Mouse (Mus musculus): ENCODE results near the gene Ap1s3. TPM values are rescaled to one million over a fixed set of nuclear protein-coding genes. Genes with fewer than 3 reads are reported as not detected.

The Ap1s3 gene
- polyA plus RNA-seq, 1 experiment from 2014 or later: 0.51 TPM

DNA sequence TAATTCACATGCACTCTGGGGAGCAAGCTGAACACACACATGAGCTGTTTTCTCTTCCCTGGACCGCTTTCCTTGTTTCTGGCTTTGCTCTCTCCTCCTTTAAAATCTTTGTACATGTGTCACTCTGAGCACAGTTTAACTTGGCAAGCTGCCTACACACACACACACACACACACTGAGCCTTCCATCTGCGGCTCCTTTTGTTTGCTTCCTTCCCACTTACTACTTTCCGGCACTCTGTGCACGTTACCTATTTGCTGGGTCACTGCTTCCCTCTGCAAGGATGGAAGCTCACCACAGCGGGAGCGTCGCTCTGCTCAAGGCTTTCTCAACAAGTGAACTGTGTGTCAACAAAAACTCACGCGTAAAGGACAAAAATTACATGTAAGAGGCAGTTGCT is 25.6 kb upstream of the Ap1s3 start:
- 58% methylated on average over 9 of the region's 9 CpGs for WGBS
- peak overlapping the region; percentile 22; the same call in 1 of the 2 replicates for H3K27ac ChIP-seq
- no peak for ATAC-seq (ENCODE audit: insufficient number of reproducible peaks, insufficient read depth, low FRiP score, low TSS enrichment, low read depth)

DNA sequence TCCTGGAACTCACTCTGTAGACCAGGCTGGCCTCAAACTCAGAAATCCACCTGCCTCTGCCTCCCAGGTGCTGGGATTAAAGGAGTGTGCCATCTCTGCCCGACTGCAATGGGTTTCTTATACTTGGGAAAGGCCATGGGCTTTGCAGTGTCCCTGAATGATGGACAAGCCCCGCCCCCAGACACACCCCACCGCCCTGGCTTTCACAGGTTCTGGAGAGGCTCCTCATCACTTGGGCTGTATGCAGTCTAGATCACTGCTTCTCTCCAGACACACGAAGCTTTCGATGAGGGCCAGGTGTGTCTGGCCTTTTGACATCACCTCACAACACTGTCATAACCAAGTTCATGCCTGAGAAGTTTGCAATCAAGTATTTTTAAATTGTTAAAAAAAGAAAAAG is 25.2 kb upstream of the Ap1s3 start:
- Histone ChIP-seq H3K27me3 (no peaks in the 10 kb centered on the region), H3K9me3 (no peaks in the 10 kb centered on the region), H3K4me2 (no peak overlapping the region), H3K27ac (peak overlapping the region; percentile 22; the same call in 1 of the 2 replicates), H3K4me1 (peaks cover 17% of the 10 kb centered on the region), H3K36me3 (no peaks in the 10 kb centered on the region), H3K4me3 (no peak overlapping the region), H3K9ac (no peak overlapping the region)
- 63% methylated on average over 5 of the region's 5 CpGs for WGBS
- no peak for ATAC-seq (ENCODE audit: insufficient number of reproducible peaks, insufficient read depth, low FRiP score, low TSS enrichment, low read depth)

More for the DNA sequence above, 25.6 kb upstream of the Ap1s3 start:
- Histone ChIP-seq H3K4me3 (no peak overlapping the region), H3K9me3 (no peaks in the 10 kb centered on the region), H3K36me3 (no peaks in the 10 kb centered on the region), H3K4me1 (peaks cover 17% of the 10 kb centered on the region), H3K9ac (no peak overlapping the region), H3K4me2 (no peak overlapping the region), H3K27me3 (no peaks in the 10 kb centered on the region)

DNA sequence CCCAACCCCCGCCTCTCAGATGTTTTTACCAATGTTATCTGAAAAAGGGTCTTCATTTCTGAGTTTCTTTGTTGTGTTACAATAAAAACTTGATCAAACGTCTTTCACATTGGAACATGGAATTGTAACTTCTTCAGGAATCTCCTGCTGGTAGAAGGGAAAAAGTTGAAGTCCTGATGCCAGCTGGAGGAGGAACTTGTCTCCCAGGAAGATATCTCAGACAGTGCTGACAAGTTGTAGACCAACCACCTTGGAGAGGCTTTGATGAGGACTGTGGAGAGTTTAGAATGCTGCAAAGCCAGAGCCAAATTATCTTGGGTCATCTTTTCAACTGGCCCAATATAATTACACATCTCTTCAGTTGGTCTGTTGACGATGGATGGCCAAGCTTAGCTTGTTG is 20.7 kb upstream of the Ap1s3 start:
- peaks cover 7% of the 10 kb centered on the region; the same call in 1 of the 2 replicates for H3K4me1 ChIP-seq
- no peaks in the 10 kb centered on the region for H3K36me3 ChIP-seq
- H3K4me3 ChIP-seq: no peak overlapping the region
- 75% methylated on average over 3 of the region's 3 CpGs for WGBS
- no peaks in the 10 kb centered on the region for H3K27me3 ChIP-seq
- ATAC-seq (ENCODE audit: insufficient number of reproducible peaks, insufficient read depth, low FRiP score, low TSS enrichment, low read depth): no peak
- no peak overlapping the region for H3K4me2 ChIP-seq
- H3K9me3 ChIP-seq: 0 out of 2 replicates have a peak, but pooled peaks cover 5% of the 10 kb centered on the region
- H3K9ac ChIP-seq: no peak overlapping the region
- no peak overlapping the region for H3K27ac ChIP-seq

DNA sequence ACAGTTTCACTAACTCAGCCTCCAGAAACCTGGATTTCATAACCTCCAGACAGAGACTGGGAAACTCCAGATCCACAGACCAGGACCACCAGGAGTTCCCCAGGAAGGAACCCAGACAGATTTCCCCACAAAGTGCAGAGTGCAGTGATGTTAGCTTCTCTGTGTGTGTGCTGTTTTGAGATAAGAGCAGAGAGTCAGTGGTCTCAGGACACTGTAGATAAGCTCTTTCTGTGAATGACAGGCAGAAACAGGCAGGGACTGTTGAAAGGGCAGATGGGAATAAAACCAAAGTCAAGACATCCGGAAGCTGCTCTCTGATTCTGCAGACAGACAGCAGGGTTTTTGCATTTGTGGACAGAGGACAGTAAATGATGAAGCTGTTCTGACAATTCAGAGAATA is 15.5 kb upstream of the Ap1s3 start:
- no peak overlapping the region for H3K4me3 ChIP-seq
- no peak overlapping the region for H3K9ac ChIP-seq
- 0 out of 2 replicates have a peak, but pooled peaks cover 5% of the 10 kb centered on the region for H3K9me3 ChIP-seq
- 96% methylated on average over 1 of the region's 1 CpGs for WGBS
- H3K27me3 ChIP-seq: no peaks in the 10 kb centered on the region
- no peak overlapping the region for H3K4me2 ChIP-seq
- no peak for ATAC-seq (ENCODE audit: insufficient number of reproducible peaks, insufficient read depth, low FRiP score, low TSS enrichment, low read depth)
- H3K36me3 ChIP-seq: no peaks in the 10 kb centered on the region
- no peaks in the 10 kb centered on the region for H3K4me1 ChIP-seq
- no peak overlapping the region for H3K27ac ChIP-seq

DNA sequence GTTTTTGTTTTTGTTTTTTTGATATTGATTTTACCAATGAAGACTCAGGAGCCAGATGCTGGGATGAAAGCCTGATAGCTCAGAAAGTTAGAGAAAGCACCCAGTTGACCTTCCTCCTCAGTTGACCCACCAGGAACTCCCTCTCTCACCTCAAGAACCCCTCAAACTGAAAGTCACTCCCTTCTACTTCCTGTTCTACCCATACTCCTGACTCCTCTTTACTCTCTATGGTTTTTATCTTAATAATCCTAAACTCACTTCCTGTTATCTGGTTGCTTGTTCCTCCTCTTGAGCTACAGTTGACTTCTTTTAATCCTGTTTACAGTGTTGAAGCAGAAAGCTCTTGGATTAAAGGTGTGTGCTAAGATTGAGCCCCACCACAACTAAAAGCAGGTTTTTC is 12.3 kb upstream of the Ap1s3 start:
- Histone ChIP-seq H3K36me3 (no peaks in the 10 kb centered on the region), H3K9ac (no peak overlapping the region), H3K27me3 (no peaks in the 10 kb centered on the region), H3K27ac (no peak overlapping the region), H3K9me3 (0 out of 2 replicates have a peak, but pooled peaks cover 5% of the 10 kb centered on the region), H3K4me3 (no peak overlapping the region), H3K4me2 (no peak overlapping the region), H3K4me1 (no peaks in the 10 kb centered on the region)
- ATAC-seq (ENCODE audit: insufficient number of reproducible peaks, insufficient read depth, low FRiP score, low TSS enrichment, low read depth): no peak

DNA sequence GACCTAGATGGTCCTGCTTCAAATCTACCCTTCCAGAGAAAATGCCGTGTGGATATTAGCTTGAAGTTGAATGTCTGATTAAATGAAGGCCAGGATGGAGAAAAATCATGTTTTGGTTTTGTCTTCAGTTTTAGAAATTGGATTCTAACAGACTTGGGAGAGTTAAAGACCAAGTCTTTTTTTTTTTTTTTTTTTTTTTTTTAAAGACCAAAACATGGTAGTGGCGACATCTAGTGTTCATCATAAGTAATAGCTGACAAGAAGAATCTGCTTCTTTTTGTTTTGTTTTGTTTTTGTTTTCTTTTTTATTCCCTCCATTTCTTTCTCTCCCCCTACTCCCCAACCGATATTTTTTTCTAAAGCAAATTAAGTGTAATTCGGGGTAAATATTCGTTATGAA is 11.2 kb upstream of the Ap1s3 start:
- H3K4me2 ChIP-seq: no peak overlapping the region
- 11% methylated on average over 5 of the region's 5 CpGs for WGBS
- no peaks in the 10 kb centered on the region for H3K27me3 ChIP-seq
- 0 out of 2 replicates have a peak, but pooled peaks cover under 1% of the 10 kb centered on the region for H3K9me3 ChIP-seq
- no peaks in the 10 kb centered on the region for H3K4me1 ChIP-seq
- ATAC-seq (ENCODE audit: insufficient number of reproducible peaks, insufficient read depth, low FRiP score, low TSS enrichment, low read depth): no peak
- H3K27ac ChIP-seq: no peak overlapping the region
- H3K9ac ChIP-seq: no peak overlapping the region
- no peak overlapping the region for H3K4me3 ChIP-seq
- no peaks in the 10 kb centered on the region for H3K36me3 ChIP-seq

DNA sequence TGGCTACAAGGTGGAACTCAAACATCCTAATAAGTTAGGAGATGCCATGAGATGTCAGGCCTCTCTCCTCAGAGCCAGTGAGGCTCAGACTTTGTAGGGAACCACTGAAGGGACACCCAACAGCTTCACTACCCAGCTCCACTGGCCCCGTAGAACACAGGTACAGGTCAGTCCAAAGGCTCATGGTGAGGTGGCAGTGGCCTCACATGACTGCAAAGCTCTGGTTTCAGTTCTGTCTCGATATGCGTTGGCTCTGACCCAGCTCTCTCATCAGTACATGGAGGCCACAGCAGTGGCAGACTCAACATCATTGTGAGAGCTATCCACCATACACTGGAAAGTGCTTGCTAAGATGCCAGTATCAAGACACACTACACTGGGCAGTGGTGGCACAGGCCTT is 9.0 kb upstream of the Ap1s3 start:
- no peaks in the 10 kb centered on the region for H3K36me3 ChIP-seq
- WGBS: 82% methylated on average over 3 of the region's 3 CpGs
- H3K4me3 ChIP-seq: no peak overlapping the region
- no peaks in the 10 kb centered on the region for H3K27me3 ChIP-seq
- H3K4me2 ChIP-seq: no peak overlapping the region
- H3K9me3 ChIP-seq: no peaks in the 10 kb centered on the region
- no peak overlapping the region for H3K27ac ChIP-seq
- H3K9ac ChIP-seq: no peak overlapping the region
- H3K4me1 ChIP-seq: no peaks in the 10 kb centered on the region
- ATAC-seq (ENCODE audit: insufficient number of reproducible peaks, insufficient read depth, low FRiP score, low TSS enrichment, low read depth): no peak

DNA sequence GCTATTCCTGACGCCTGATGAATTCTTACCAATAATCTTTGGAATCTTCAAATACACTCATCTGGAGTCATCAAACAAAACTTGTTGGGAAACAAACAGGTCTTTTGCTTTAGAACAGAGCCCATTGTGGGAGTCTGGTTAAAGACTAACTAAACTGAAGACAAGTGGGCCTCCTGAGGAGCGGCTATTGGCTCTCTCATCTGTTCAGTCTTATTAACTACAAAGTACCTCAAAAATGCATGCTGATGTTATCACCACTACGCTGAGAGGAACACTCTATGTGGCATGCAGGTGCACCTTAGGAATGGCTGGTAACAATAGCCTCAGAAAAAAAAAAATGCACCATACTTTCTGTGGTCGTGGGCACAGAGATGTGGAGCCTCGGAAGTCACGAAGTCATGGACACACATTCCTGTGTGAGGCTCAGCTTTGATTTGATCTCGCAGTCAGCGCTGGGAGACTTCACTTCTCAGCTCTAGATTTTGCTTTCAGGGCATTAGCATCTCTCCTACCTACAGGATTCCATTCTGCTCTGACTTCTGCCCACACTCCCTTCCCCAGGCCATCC is 6.4 kb upstream of the Ap1s3 start:
- H3K36me3 ChIP-seq: no peaks in the 10 kb centered on the region
- no peak overlapping the region for H3K4me2 ChIP-seq
- H3K4me1 ChIP-seq: no peaks in the 10 kb centered on the region
- no peak overlapping the region for H3K4me3 ChIP-seq
- H3K9me3 ChIP-seq: no peaks in the 10 kb centered on the region
- no peak for ATAC-seq (ENCODE audit: insufficient number of reproducible peaks, insufficient read depth, low FRiP score, low TSS enrichment, low read depth)
- no peak overlapping the region for H3K9ac ChIP-seq
- peaks cover 7% of the 10 kb centered on the region for H3K27me3 ChIP-seq
- H3K27ac ChIP-seq: no peak overlapping the region
- WGBS: 71% methylated on average over 8 of the region's 8 CpGs

DNA sequence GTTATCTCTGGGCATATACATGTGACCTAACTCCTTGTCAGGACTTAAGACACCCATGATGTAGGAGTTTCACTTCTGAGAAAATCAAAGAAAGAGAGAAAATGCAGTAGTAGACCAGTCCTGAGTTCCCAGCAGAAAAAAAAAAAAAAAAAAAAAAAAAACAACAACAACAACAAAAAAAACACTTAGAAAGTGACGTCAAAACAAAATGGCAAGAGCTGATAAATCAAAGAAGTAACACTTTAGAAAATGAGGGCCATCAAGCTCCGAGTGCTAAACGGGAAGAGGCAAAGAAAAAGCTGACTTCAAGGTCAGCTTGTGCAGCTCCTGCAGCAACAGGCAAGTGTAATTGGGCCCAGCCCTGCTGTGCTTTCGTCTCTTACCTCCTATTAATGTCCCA is 3.9 kb upstream of the Ap1s3 start:
- ATAC-seq (ENCODE audit: insufficient number of reproducible peaks, insufficient read depth, low FRiP score, low TSS enrichment, low read depth): no peak
- WGBS: 54% methylated on average over 4 of the region's 4 CpGs
- no peak overlapping the region for H3K9ac ChIP-seq

DNA sequence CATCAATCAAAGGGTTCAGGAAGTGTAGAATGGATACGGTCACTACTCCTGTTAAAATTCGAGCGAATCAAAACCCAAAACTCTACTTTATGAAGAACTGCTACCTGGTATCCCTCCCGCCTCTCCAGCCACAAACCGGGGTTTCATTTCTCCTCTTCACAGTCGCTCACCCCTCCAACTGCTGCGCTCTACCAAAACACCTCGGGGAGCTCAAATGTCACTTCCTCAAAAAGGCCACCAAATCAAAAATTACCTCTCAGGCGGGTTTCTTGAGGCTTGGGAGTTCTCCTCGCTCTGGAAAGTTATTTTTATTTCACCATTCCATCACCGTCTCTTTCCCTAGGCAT is 603 bp downstream of the Ap1s3 start:
- Histone ChIP-seq H3K27me3 (peaks cover 29% of the 10 kb centered on the region), H3K9me3 (no peaks in the 10 kb centered on the region), H3K4me1 (peaks cover 11% of the 10 kb centered on the region), H3K27ac (no peak overlapping the region), H3K4me2 (peak overlapping the region; percentile 97), H3K36me3 (no peaks in the 10 kb centered on the region), H3K9ac (peak overlapping the region; percentile 73), H3K4me3 (peak overlapping the region; percentile 72)
- no peak for ATAC-seq (ENCODE audit: insufficient number of reproducible peaks, insufficient read depth, low FRiP score, low TSS enrichment, low read depth)
- 2% methylated on average over 11 of the region's 11 CpGs for WGBS

More for the DNA sequence above, 3.9 kb upstream of the Ap1s3 start:
- no peak overlapping the region for H3K4me3 ChIP-seq
- no peak overlapping the region for H3K27ac ChIP-seq
- H3K27me3 ChIP-seq: peaks cover 22% of the 10 kb centered on the region
- H3K36me3 ChIP-seq: no peaks in the 10 kb centered on the region
- H3K9me3 ChIP-seq: no peaks in the 10 kb centered on the region
- H3K4me1 ChIP-seq: peaks cover 8% of the 10 kb centered on the region
- no peak overlapping the region for H3K4me2 ChIP-seq

DNA sequence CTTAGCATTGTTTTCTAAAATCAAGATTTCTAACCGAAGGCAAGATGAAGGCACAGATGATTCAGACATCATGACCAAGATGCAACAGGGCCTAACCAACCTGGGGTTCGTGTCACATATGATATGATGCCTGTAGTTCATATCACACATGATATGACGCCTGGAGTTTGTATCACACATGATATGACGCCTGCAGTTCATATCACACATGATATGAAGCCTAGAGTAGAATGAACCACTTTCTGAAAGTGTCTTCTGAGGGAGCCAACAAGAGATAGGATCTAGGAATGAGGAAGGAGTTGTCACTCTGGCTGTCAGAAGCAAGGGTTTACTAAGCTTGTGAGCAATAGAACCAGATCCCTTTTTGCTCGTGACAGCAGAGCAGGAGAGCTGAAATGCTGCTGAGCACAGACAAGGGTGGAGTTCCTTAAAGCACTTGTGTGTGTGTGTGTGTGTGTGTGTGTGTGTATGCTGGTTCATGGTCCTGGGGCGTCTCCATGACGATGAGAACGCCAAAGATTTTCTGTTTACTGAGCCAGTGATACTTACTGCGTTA is 2.3 kb downstream of the Ap1s3 start:
- 80% methylated on average over 9 of the region's 9 CpGs for WGBS
- no peak for ATAC-seq (ENCODE audit: insufficient number of reproducible peaks, insufficient read depth, low FRiP score, low TSS enrichment, low read depth)
- Histone ChIP-seq H3K9ac (no peak overlapping the region), H3K4me2 (no peak overlapping the region), H3K27me3 (peaks cover 29% of the 10 kb centered on the region), H3K27ac (no peak overlapping the region), H3K9me3 (no peaks in the 10 kb centered on the region), H3K36me3 (no peaks in the 10 kb centered on the region), H3K4me1 (peaks cover 11% of the 10 kb centered on the region), H3K4me3 (no peak overlapping the region)

DNA sequence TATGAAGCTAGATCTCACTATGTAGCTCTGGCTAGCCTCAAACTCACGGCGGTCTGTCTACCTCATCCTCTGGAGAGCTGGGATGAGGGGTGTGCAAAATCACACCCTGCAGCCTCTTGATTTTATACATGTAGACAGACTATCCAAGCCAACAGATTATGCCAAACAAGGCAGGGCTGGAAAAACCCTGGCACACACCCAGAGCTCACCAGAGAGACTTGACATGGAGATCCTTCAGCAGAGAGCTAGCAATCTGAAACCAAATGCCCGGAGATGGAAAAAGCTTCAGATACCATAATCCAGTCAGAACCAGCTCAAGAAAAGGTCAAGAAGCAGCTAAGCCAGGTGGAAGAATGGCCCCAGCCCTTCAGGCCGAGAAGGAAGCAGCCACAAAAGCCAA is 6.9 kb downstream of the Ap1s3 start:
- Histone ChIP-seq H3K9ac (no peak overlapping the region), H3K27me3 (no peaks in the 10 kb centered on the region), H3K27ac (no peak overlapping the region), H3K36me3 (no peaks in the 10 kb centered on the region), H3K4me3 (no peak overlapping the region), H3K9me3 (no peaks in the 10 kb centered on the region), H3K4me1 (no peaks in the 10 kb centered on the region), H3K4me2 (no peak overlapping the region)
- ATAC-seq (ENCODE audit: insufficient number of reproducible peaks, insufficient read depth, low FRiP score, low TSS enrichment, low read depth): no peak
- WGBS: 93% methylated on average over 4 of the region's 4 CpGs

Data from embryonic facial prominence, embryonic 13.5 days (tissue).